Mouse (Mus musculus): ENCODE measurements around the gene Gsk3b. TPM values are rescaled to one million over a fixed set of nuclear protein-coding genes. Genes with fewer than 3 reads are reported as not detected.

The Gsk3b gene
- total and polyA plus RNA-seq, 3 experiments: 9.3 to 93.8 (median 49.2) TPM

- DNase-seq (ENCODE audit: low spot score) (no peak), ATAC-seq (ENCODE audit: extremely low read depth, insufficient number of reproducible peaks, low FRiP score, poor library complexity, severe bottlenecking) (no peak)
- no peaks in the 10 kb centered on the region for H3K9me3 ChIP-seq (replicated peaks)
- no peak overlapping the region for H3K4me3 ChIP-seq (ENCODE audit: low read depth, low read length)
- peaks cover 25% of the 10 kb centered on the region for H3K36me3 ChIP-seq (replicated peaks)
- TF ChIP-seq GATA1 (IDR thresholded peaks at IDR 0.05; ENCODE audit: borderline replicate concordance, low read length): no peak
- no peak for TF ChIP-seq GATA2 (IDR thresholded peaks at IDR 0.05; ENCODE audit: borderline replicate concordance, low read depth, low read length)
- no peak for TF ChIP-seq TAL1 (conservative IDR thresholded peaks at IDR 0.05; ENCODE audit: low read depth, low read length)
- TF ChIP-seq POLR2AphosphoS5 (IDR thresholded peaks at IDR 0.05; ENCODE audit: insufficient replicate concordance, low read depth, low read length): no peak
- no peak for TF ChIP-seq CTCF (IDR thresholded peaks at IDR 0.05; ENCODE audit: low read depth, low read length)
- peaks cover 11% of the 10 kb centered on the region for H3K27me3 ChIP-seq (ENCODE audit: insufficient read depth, low read length)
- H3K4me1 ChIP-seq (ENCODE audit: insufficient read depth, low read depth, low read length): 0 out of 2 replicates have a peak, but pooled peaks cover 2% of the 10 kb centered on the region
Measured at GRCm38 (mm10) chr16:38245849-38246585, 157.2 kb downstream of the Gsk3b start.

GRCm38 (mm10) chr16:38248331-38248961, 159.6 kb downstream of the Gsk3b start:
- H3K36me3 ChIP-seq (replicated peaks): peaks cover 8% of the 10 kb centered on the region
- TF ChIP-seq GATA2 (IDR thresholded peaks at IDR 0.05; ENCODE audit: borderline replicate concordance, low read depth, low read length) (no peak), TAL1 (conservative IDR thresholded peaks at IDR 0.05; ENCODE audit: low read depth, low read length) (no peak), POLR2AphosphoS5 (IDR thresholded peaks at IDR 0.05; ENCODE audit: insufficient replicate concordance, low read depth, low read length) (no peak), CTCF (IDR thresholded peaks at IDR 0.05; ENCODE audit: low read depth, low read length) (no peak), GATA1 (IDR thresholded peaks at IDR 0.05; ENCODE audit: borderline replicate concordance, low read length) (no peak)
- no peaks in the 10 kb centered on the region for H3K9me3 ChIP-seq (replicated peaks)
- H3K27me3 ChIP-seq (ENCODE audit: insufficient read depth, low read length): peaks cover 13% of the 10 kb centered on the region
- H3K4me3 ChIP-seq (ENCODE audit: low read depth, low read length): no peak overlapping the region
- DNase-seq (ENCODE audit: low spot score) (no peak), ATAC-seq (ENCODE audit: extremely low read depth, insufficient number of reproducible peaks, low FRiP score, poor library complexity, severe bottlenecking) (no peak)
- H3K4me1 ChIP-seq (ENCODE audit: insufficient read depth, low read depth, low read length): 0 out of 2 replicates have a peak, but pooled peaks cover 2% of the 10 kb centered on the region

- Histone ChIP-seq H3K4me1 (ENCODE audit: insufficient read depth, low read depth, low read length) (0 out of 2 replicates have a peak, but pooled peaks cover 2% of the 10 kb centered on the region), H3K9me3 (replicated peaks) (no peaks in the 10 kb centered on the region), H3K36me3 (replicated peaks) (peaks cover under 1% of the 10 kb centered on the region), H3K4me3 (ENCODE audit: low read depth, low read length) (no peak overlapping the region), H3K27me3 (ENCODE audit: insufficient read depth, low read length) (peaks cover 21% of the 10 kb centered on the region)
- no peak for TF ChIP-seq POLR2AphosphoS5 (IDR thresholded peaks at IDR 0.05; ENCODE audit: insufficient replicate concordance, low read depth, low read length)
- TF ChIP-seq TAL1 (conservative IDR thresholded peaks at IDR 0.05; ENCODE audit: low read depth, low read length): no peak
- no peak for TF ChIP-seq CTCF (IDR thresholded peaks at IDR 0.05; ENCODE audit: low read depth, low read length)
- TF ChIP-seq GATA1 (IDR thresholded peaks at IDR 0.05; ENCODE audit: borderline replicate concordance, low read length): no peak
- no peak for TF ChIP-seq GATA2 (IDR thresholded peaks at IDR 0.05; ENCODE audit: borderline replicate concordance, low read depth, low read length)
- ATAC-seq (ENCODE audit: extremely low read depth, insufficient number of reproducible peaks, low FRiP score, poor library complexity, severe bottlenecking): no peak
- DNase-seq (ENCODE audit: low spot score): no peak
Measured at GRCm38 (mm10) chr16:38250467-38250866, 161.7 kb downstream of the Gsk3b start.

GRCm38 (mm10) chr16:38254001-38254400, 165.2 kb downstream of the Gsk3b start:
- Histone ChIP-seq H3K36me3 (replicated peaks) (no peaks in the 10 kb centered on the region), H3K27me3 (ENCODE audit: insufficient read depth, low read length) (peaks cover 27% of the 10 kb centered on the region), H3K4me1 (ENCODE audit: insufficient read depth, low read depth, low read length) (0 out of 2 replicates have a peak, but pooled peaks cover 2% of the 10 kb centered on the region), H3K4me3 (ENCODE audit: low read depth, low read length) (no peak overlapping the region), H3K9me3 (replicated peaks) (no peaks in the 10 kb centered on the region)
- no peak for DNase-seq (ENCODE audit: low spot score)
- TF ChIP-seq CTCF (IDR thresholded peaks at IDR 0.05; ENCODE audit: low read depth, low read length) (no peak), POLR2AphosphoS5 (IDR thresholded peaks at IDR 0.05; ENCODE audit: insufficient replicate concordance, low read depth, low read length) (no peak), GATA1 (IDR thresholded peaks at IDR 0.05; ENCODE audit: borderline replicate concordance, low read length) (no peak), TAL1 (conservative IDR thresholded peaks at IDR 0.05; ENCODE audit: low read depth, low read length) (no peak), GATA2 (IDR thresholded peaks at IDR 0.05; ENCODE audit: borderline replicate concordance, low read depth, low read length) (no peak)
- no peak for ATAC-seq (ENCODE audit: extremely low read depth, insufficient number of reproducible peaks, low FRiP score, poor library complexity, severe bottlenecking)

- Histone ChIP-seq H3K4me3 (ENCODE audit: low read depth, low read length) (no peak overlapping the region), H3K27me3 (ENCODE audit: insufficient read depth, low read length) (peaks cover 22% of the 10 kb centered on the region), H3K36me3 (replicated peaks) (no peaks in the 10 kb centered on the region), H3K9me3 (replicated peaks) (no peaks in the 10 kb centered on the region), H3K4me1 (ENCODE audit: insufficient read depth, low read depth, low read length) (no peaks in the 10 kb centered on the region)
- ATAC-seq (ENCODE audit: extremely low read depth, insufficient number of reproducible peaks, low FRiP score, poor library complexity, severe bottlenecking): no peak
- no peak for TF ChIP-seq GATA1 (IDR thresholded peaks at IDR 0.05; ENCODE audit: borderline replicate concordance, low read length)
- TF ChIP-seq TAL1 (conservative IDR thresholded peaks at IDR 0.05; ENCODE audit: low read depth, low read length): no peak
- no peak for TF ChIP-seq GATA2 (IDR thresholded peaks at IDR 0.05; ENCODE audit: borderline replicate concordance, low read depth, low read length)
- DNase-seq (ENCODE audit: low spot score): no peak
Measured at GRCm38 (mm10) chr16:38255107-38255506, 166.3 kb downstream of the Gsk3b start.

GRCm38 (mm10) chr16:38255927-38256326, 167.1 kb downstream of the Gsk3b start:
- Histone ChIP-seq H3K4me1 (ENCODE audit: insufficient read depth, low read depth, low read length) (no peaks in the 10 kb centered on the region), H3K9me3 (replicated peaks) (no peaks in the 10 kb centered on the region), H3K27me3 (ENCODE audit: insufficient read depth, low read length) (peaks cover 24% of the 10 kb centered on the region), H3K36me3 (replicated peaks) (no peaks in the 10 kb centered on the region), H3K4me3 (ENCODE audit: low read depth, low read length) (no peak overlapping the region)
- TF ChIP-seq TAL1 (conservative IDR thresholded peaks at IDR 0.05; ENCODE audit: low read depth, low read length) (no peak), CTCF (IDR thresholded peaks at IDR 0.05; ENCODE audit: low read depth, low read length) (no peak), GATA2 (IDR thresholded peaks at IDR 0.05; ENCODE audit: borderline replicate concordance, low read depth, low read length) (no peak), POLR2AphosphoS5 (IDR thresholded peaks at IDR 0.05; ENCODE audit: insufficient replicate concordance, low read depth, low read length) (no peak), GATA1 (IDR thresholded peaks at IDR 0.05; ENCODE audit: borderline replicate concordance, low read length) (no peak)
- no peak for DNase-seq (ENCODE audit: low spot score)
- no peak for ATAC-seq (ENCODE audit: extremely low read depth, insufficient number of reproducible peaks, low FRiP score, poor library complexity, severe bottlenecking)
